Mouse (Mus musculus) monocyte, adult 2 months (primary cell): ENCODE results near the gene Nrp1.

Experiments
- DNase-seq, 2 experiments: peaks; one replicate each; pipeline ENCODE4 v3.0.0; 2022; ENCODE audit warnings: low spot score in 2 of 2, low read depth in 1 of 2

Gene Nrp1

GRCm38 (mm10) chr8:128491126-128492067 is 133.0 kb downstream of the Nrp1 start:
- DNase-seq: peak in 1 of 2 experiments; percentile 36

DNA sequence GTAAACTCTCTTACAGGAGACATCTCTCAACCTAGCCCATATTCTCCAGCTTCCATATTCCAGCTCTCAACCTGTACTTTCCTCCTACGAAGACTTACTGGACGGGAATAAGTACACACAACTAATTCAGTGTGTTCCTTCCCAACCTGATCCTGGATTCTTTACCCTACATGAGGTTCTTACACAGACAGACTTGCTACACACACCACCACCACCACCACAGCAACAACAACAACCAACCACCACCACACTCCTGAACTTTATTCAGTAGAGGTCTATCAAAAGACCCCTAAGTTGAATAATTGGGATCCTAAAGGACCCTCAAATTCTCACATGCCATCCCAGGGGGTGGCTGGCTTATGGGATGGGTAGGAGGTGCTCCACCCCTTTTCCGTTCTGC is 135.4 kb downstream of the Nrp1 start:
- no peak for DNase-seq

- no peak for DNase-seq
Measured at GRCm38 (mm10) chr8:128498836-128499235, 140.4 kb downstream of the Nrp1 start.

- DNase-seq: no peak
Measured at GRCm38 (mm10) chr8:128504136-128504829, 145.9 kb downstream of the Nrp1 start.

DNA sequence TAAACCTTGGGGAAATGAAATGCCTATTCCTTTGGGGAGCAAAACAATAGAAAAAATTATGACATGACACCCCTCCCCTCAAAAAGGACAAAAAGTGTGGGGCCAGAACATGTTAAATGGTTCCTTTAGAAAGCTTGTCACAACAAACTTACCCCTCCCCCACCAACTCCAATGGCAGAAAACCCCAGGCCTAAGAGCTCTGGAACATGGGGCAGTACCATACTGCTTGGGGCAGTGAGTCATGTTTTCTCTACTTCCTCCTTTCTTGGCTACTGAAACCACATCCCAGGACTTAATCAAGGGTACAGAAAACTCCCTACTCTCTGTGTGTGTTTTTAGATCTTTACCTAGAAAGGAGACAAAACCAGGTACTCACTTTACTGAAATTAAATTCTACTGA is 147.5 kb downstream of the Nrp1 start:
- peak; percentile 10 to 20 for DNase-seq

DNA sequence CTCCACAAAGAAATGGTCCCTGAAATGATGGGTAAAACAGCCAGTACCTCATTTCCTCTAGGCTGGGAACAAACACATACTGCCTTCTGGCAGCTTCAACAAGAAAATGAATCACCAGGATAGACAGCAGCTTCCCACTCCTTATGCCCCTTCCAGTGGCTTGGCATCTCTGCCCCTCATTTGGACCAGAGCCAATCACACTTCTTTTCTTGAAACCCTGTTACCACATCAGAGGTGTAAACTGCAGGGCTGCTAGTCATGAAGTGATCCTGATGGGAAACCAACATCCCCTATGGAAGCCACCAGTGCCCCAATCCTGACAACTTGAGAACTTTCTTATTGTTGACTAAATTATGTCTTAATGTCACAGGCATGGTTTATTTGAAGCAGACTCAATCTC is 150.3 kb downstream of the Nrp1 start:
- no peak for DNase-seq

- DNase-seq: no peak
Measured at GRCm38 (mm10) chr8:128511021-128511420, 152.6 kb downstream of the Nrp1 start.

DNA sequence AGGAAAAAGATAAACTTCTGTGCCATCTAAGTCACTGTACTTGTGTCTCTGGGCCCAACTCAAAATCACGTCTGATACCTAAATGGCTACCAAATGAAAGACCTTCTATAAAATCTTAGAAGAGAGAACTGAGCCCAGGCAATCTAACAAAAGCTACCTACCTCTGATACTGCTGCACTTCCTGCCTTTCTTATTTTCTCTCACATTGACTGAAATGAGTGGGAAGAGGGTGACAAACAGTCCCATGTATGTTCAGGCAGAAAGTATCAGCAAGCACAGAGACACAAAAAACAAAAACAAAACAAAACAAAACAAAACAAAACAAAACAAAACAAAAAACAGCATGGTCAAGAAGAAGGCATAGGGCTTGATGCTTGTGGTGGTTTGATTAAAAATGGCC is 153.3 kb downstream of the Nrp1 start:
- no peak for DNase-seq

- DNase-seq: no peak
Measured at GRCm38 (mm10) chr8:128516846-128517446, 158.5 kb downstream of the Nrp1 start.

GRCm38 (mm10) chr8:128517546-128518102 is 159.2 kb downstream of the Nrp1 start:
- DNase-seq: no peak

DNA sequence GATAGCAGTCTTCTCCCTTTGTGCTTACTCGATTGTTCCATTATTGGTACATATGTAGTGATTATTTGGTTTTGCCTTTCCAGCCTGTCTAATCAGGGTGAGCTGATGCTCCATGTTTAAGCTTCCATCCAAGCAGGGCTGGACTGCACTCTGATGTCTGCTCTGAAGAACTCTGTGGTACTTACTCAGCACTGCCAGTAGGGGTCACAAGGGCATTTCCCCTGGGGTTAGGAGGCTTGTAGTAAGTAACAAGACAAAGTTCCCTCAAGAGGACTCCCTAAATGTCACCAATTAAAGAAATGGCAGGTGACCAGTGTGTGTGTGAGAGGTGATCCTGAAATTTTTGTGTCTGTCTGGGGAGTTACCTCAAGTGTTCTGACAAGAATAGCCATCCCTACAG is 161.0 kb downstream of the Nrp1 start:
- no peak for DNase-seq

GRCm38 (mm10) chr8:128523825-128524224 is 165.4 kb downstream of the Nrp1 start:
- no peak for DNase-seq

DNA sequence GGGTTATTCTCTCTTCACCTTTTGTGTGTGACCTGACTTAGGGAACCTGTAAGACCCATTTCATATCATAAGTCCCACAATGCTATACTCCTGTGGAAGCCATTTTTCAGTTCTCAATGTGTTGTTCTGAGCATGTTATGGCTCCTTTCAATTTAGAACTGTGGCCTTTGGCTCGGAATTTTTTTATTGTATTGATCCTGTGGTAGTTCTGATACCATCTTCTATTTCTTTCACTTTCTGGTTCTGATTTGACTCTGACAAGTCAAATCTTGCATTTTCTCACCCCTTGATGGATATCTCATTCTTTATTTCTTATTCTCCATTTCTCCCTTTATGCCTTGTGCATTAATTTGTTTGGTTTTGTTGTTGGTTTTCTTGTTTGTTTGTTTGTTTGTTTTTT is 167.5 kb downstream of the Nrp1 start:
- DNase-seq: no peak

GRCm38 (mm10) chr8:128528591-128529383 is 170.4 kb downstream of the Nrp1 start:
- no peak for DNase-seq

DNA sequence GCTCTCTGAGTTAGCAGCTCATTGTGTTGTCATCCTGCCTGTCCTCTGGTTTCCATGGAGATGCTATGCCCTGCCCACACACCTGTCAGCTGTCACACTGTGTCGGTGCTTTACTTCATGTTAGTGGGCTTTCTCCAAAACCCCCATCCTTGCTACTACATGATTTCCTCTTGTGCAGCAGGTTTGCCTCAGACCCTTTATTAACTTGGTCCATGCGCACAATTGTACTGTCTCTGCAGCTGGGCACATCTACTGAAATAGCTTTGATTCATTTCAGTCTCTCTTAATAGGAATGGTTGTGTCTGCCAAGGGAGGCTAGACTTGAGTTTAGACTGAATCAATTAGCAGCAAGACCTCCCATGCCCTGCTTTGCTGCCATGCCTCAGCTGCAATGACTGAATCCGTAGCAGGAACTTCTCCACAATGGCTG is 176.1 kb downstream of the Nrp1 start:
- DNase-seq: no peak

- no peak for DNase-seq
Measured at GRCm38 (mm10) chr8:128535685-128536084, 177.3 kb downstream of the Nrp1 start.

DNA sequence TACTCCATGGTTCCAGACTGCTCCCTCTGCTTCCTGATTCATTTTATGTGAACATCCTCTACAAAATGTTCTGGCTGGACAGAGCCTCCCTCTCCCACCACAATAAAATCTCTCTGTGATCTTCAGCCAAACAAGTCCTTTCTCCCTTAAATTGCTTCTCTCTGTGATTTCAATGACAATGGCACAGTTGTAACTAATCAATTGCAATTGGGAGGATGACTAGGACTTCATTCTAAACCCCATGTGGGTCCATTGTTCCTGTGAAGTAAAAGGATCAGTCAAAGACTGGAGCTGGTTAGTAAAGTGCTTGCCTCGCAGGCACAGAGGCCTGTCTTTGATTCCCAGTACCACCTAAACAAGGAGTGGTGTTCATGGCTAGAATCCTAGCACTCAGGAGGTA is 180.0 kb downstream of the Nrp1 start:
- no peak for DNase-seq

DNA sequence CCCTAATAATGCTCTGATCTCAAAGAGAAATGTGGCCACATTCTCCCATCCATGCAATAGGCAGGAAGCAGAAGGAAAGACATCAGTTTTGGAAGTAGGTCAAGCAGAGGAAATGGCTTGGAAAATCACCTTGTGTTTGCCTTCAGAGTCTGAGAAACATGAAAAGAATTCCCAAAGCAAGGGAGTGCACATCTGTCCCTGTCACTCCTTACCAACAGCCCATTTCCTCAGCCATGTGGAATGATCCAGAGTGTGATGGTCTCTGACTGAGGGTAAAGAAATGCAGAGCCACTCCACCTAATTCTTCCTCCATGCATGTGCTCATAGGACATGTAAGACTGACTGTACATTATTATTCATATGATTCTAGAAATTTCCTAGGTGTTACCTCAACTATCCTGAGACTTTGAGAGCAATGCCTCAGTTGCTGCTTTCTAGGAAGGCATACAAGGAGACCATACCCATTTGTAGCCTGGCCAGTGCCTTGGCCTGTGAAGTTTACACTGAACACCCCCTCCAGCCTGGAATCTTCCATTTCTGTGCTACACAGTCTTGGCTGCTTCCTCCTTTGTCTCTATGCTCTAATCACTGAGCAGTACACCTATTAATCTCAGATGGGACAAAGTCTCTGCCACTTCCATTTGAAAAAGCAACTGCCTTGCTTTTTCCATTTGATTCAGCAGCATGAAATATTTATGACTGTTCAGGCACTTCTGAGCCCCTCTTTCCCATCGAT is 183.1 kb downstream of the Nrp1 start:
- no peak for DNase-seq

DNA sequence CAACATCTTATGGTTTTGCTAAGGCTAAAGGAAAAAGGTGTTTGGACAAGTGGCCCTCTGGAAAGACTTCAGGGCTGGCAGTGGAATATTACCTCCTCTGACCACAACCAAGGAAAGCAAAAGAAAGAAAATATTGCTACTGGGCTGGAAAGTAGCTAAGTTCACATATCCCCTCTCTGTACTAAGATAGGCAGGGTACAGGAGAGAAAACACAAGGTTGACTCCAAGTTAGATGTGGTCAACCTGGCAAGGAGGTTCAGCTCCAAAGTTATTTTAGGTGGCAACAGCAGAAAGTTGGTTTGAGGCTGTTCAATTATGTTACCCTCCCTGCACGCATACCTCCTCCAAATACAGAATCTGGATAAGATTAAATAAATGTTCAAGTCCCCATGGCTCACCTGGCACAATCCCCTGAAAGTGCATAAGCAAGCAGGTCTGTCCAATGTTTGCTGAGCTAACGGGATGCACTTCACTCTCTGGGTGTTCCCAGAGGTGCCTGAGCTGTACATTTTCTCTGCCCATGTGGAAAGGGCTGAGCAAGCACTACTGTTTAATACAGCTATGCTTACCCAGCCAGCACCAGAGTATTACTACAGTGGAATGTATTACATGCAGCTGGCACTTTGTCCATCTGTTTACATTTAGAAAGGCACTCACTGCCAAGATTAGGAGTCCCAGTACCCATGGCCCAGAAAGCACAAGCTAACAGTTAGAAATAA is 185.9 kb downstream of the Nrp1 start:
- no peak for DNase-seq
